Mouse (Mus musculus) lung, postnatal 0 days (tissue): ENCODE measurements around the gene Neurod1. TPM values are rescaled to one million over a fixed set of nuclear protein-coding genes. Genes with fewer than 3 reads are reported as not detected.

Experiments used
- ATAC-seq: fragments of 200-750 bp; cut with Nextera tagmentation; 2 replicates; pipeline ENCODE4 v1.8.0; 2017; ENCODE audit warnings: moderate library complexity
- DNase-seq: peaks from one replicate; pipeline ENCODE4 v3.0.0-alpha.2; 2016; ENCODE audit warnings: low spot score
- H3K27ac ChIP-seq: fragments of 300-500 bp; sonication (generic); 2 replicates; pipeline ENCODE4 v1.5.1; 2014; ENCODE audit warnings: antibody characterized with exemption, mild to moderate bottlenecking, low read length, mixed read lengths
- H3K27me3 ChIP-seq: fragments of 300-500 bp; sonication (generic); replicated peaks from 2 replicates; pipeline ENCODE4 v1.6.1; 2014; ENCODE audit warnings: low read length, mixed read lengths; ENCODE audit not compliant: insufficient read depth
- H3K36me3 ChIP-seq: fragments of 300-500 bp; sonication (generic); 2 replicates; pipeline ENCODE4 v1.6.1; 2014; ENCODE audit warnings: low read length, mixed read lengths; ENCODE audit not compliant: insufficient read depth
- H3K4me1 ChIP-seq: fragments of 300-500 bp; sonication (generic); 2 replicates; pipeline ENCODE4 v1.6.1; 2014; ENCODE audit warnings: antibody characterized with exemption, low read depth, low read length, mixed read lengths; ENCODE audit not compliant: insufficient read depth
- H3K4me2 ChIP-seq: fragments of 300-500 bp; sonication (generic); replicated peaks from 2 replicates; pipeline ENCODE4 v1.6.1; 2014; ENCODE audit warnings: low read depth, mild to moderate bottlenecking, low read length, moderate library complexity, mixed read lengths
- H3K4me3 ChIP-seq: fragments of 300-500 bp; sonication (generic); 2 replicates; pipeline ENCODE4 v1.5.1; 2014; ENCODE audit warnings: low read depth, low read length
- H3K9ac ChIP-seq: fragments of 300-500 bp; sonication (generic); replicated peaks from 2 replicates; pipeline ENCODE4 v1.6.1; 2014; ENCODE audit warnings: low read depth, mild to moderate bottlenecking
- H3K9me3 ChIP-seq: fragments of 300-500 bp; sonication (generic); 2 replicates; pipeline ENCODE4 v1.6.1; 2016; ENCODE audit warnings: low read length, mixed read lengths
- CTCF ChIP-seq: IDR thresholded peaks from 2 replicates; pipeline ENCODE4 v1.5.1; 2016; ENCODE audit warnings: antibody characterized with exemption, mild to moderate bottlenecking
- EP300 ChIP-seq: IDR thresholded peaks from 2 replicates; pipeline ENCODE4 v1.6.1; 2016; ENCODE audit warnings: antibody characterized with exemption, mild to moderate bottlenecking, control low read depth
- WGBS: fragments of 180-500 bp; shearing (Covaris S2); extraction: QIAGEN DNeasy Blood & Tissue Kit; methylation state at CpG from one replicate; pipeline ENCODE4 v1.1.7; 2014; 5-methylcytosine and 5-hydroxymethylcytosine counted together
- polyA plus RNA-seq: library from polyadenylated mRNA; unstranded; fragments of >200 nt; fragmentation: Nextera tagmentation; extraction: Ambion mirVana; gene quantifications from 2 replicates; pipeline ENCODE4 v1.2.1, GENCODE M21; 2015

The Neurod1 gene
- polyA plus RNA-seq, 1 experiment from 2014 or later = not detected

GRCm38 (mm10) chr2:79454786-79455446 lies 1.6 kb downstream of the Neurod1 start:
- Histone ChIP-seq H3K27ac (no peak overlapping the region), H3K4me2 (no peak overlapping the region), H3K4me3 (no peak overlapping the region), H3K36me3 (no peaks in the 10 kb centered on the region), H3K9me3 (no peaks in the 10 kb centered on the region), H3K4me1 (no peaks in the 10 kb centered on the region), H3K9ac (no peak overlapping the region), H3K27me3 (peaks cover 57% of the 10 kb centered on the region)
- DNase-seq = no peak
- TF ChIP-seq EP300 = no peak
- TF ChIP-seq CTCF = no peak
- WGBS = 19% methylated on average over 15 of the region's 15 CpGs
- no peak for ATAC-seq

- Histone ChIP-seq H3K36me3 (no peaks in the 10 kb centered on the region), H3K27me3 (peaks cover 49% of the 10 kb centered on the region), H3K4me2 (peak overlapping the region; percentile 56), H3K4me1 (no peaks in the 10 kb centered on the region), H3K4me3 (peak overlapping the region; percentile 30), H3K27ac (no peak overlapping the region), H3K9ac (no peak overlapping the region), H3K9me3 (no peaks in the 10 kb centered on the region)
- TF ChIP-seq CTCF (no peak), EP300 (no peak)
- ATAC-seq = peak; percentile 80
- 3% methylated on average over 55 of the region's 55 CpGs for WGBS
- DNase-seq = peak; percentile 83
These were observed 2.4 kb downstream of the Neurod1 start for GRCm38 (mm10) chr2:79453901-79454781.

GRCm38 (mm10) chr2:79451438-79451837 lies 5.1 kb downstream of the Neurod1 start:
- Histone ChIP-seq H3K27me3 (peaks cover 23% of the 10 kb centered on the region), H3K9ac (no peak overlapping the region), H3K4me3 (no peak overlapping the region), H3K9me3 (no peaks in the 10 kb centered on the region), H3K27ac (no peak overlapping the region), H3K36me3 (no peaks in the 10 kb centered on the region), H3K4me2 (no peak overlapping the region), H3K4me1 (no peaks in the 10 kb centered on the region)
- 42% methylated on average over 5 of the region's 5 CpGs for WGBS
- TF ChIP-seq EP300 (no peak), CTCF (no peak)
- DNase-seq (no peak), ATAC-seq (no peak)

GRCm38 (mm10) chr2:79450684-79451394 lies 5.7 kb downstream of the Neurod1 start:
- TF ChIP-seq EP300 (no peak), CTCF (no peak)
- no peak overlapping the region for H3K9ac ChIP-seq
- no peak overlapping the region for H3K4me2 ChIP-seq
- H3K9me3 ChIP-seq = no peaks in the 10 kb centered on the region
- 68% methylated on average over 4 of the region's 4 CpGs for WGBS
- peaks cover 20% of the 10 kb centered on the region for H3K27me3 ChIP-seq
- H3K4me1 ChIP-seq = no peaks in the 10 kb centered on the region
- ATAC-seq (no peak), DNase-seq (no peak)
- H3K27ac ChIP-seq = no peak overlapping the region
- H3K36me3 ChIP-seq = no peaks in the 10 kb centered on the region
- H3K4me3 ChIP-seq = no peak overlapping the region

- H3K27me3 ChIP-seq = peaks cover 7% of the 10 kb centered on the region
- 65% methylated on average over 4 of the region's 4 CpGs for WGBS
- H3K36me3 ChIP-seq = no peaks in the 10 kb centered on the region
- H3K9ac ChIP-seq = no peak overlapping the region
- ATAC-seq (no peak), DNase-seq (no peak)
- H3K4me2 ChIP-seq = no peak overlapping the region
- TF ChIP-seq CTCF (no peak), EP300 (no peak)
- H3K4me3 ChIP-seq = no peak overlapping the region
- no peak overlapping the region for H3K27ac ChIP-seq
- no peaks in the 10 kb centered on the region for H3K9me3 ChIP-seq
- H3K4me1 ChIP-seq = no peaks in the 10 kb centered on the region
These were observed 7.2 kb downstream of the Neurod1 start for GRCm38 (mm10) chr2:79449371-79449770.

- Histone ChIP-seq H3K9ac (no peak overlapping the region), H3K4me1 (no peaks in the 10 kb centered on the region), H3K27me3 (no peaks in the 10 kb centered on the region), H3K27ac (no peak overlapping the region), H3K9me3 (no peaks in the 10 kb centered on the region), H3K4me2 (no peak overlapping the region), H3K36me3 (no peaks in the 10 kb centered on the region), H3K4me3 (no peak overlapping the region)
- 54% methylated on average over 1 of the region's 1 CpGs for WGBS
- ATAC-seq (no peak), DNase-seq (no peak)
- no peak for TF ChIP-seq EP300
These were observed 9.4 kb downstream of the Neurod1 start for GRCm38 (mm10) chr2:79447198-79447597.
